31 mouse cellular contexts compared by ENCODE assay signal in genomic region chr14:57268344-57268743, GRCm38 (mm10).
DNase-seq lines count a peak whose midpoint lies in the region; ATAC-seq and TF ChIP-seq lines count a peak whose summit lies in the region.
"Had no signal": no experiment of that assay in that cellular context is flagged by ENCODE, and none has a peak within 500 bp of the region (broad histone marks: within the 10 kb centered on the region; RNA-seq: fewer than 3 reads in every experiment).

No protein-coding gene starts in this region.

- peak; percentile 71; the same call in 1 of the 2 replicates for ATAC-seq in kidney, postnatal 0 days (replicated peaks; ENCODE audit: low FRiP score, low read depth)
- ATAC-seq in intestine, embryonic 15.5 days = peak; percentile 93
- ATAC-seq in stomach, embryonic 15.5 days (ENCODE audit: insufficient read depth, low FRiP score, low read depth) = peak; percentile 50; the same call in 1 of the 2 replicates
- no peak for ATAC-seq in hindbrain, embryonic 12.5 days (ENCODE audit: low FRiP score)
- ATAC-seq in monocyte, adult 5-6 weeks (replicated peaks; ENCODE audit: insufficient number of reproducible peaks, low FRiP score, low TSS enrichment, poor library complexity, severe bottlenecking) = no peak
- ATAC-seq in megakaryocyte progenitor cell, adult 5-6 weeks (replicated peaks; ENCODE audit: poor library complexity) = no peak
- ATAC-seq: forebrain, embryonic 15.5 days; inflammation-experienced regulatory T-cells, adult 6 months had no signal

- H3K9me3 ChIP-seq in kidney, postnatal 0 days (replicated peaks; ENCODE audit: low read length) = no peaks in the 10 kb centered on the region
- H3K9me3 ChIP-seq in intestine, embryonic 15.5 days = no peaks in the 10 kb centered on the region
- H3K9me3 ChIP-seq in stomach, embryonic 15.5 days = no peaks in the 10 kb centered on the region
- H3K9me3 ChIP-seq in hindbrain, embryonic 12.5 days (replicated peaks) = no peaks in the 10 kb centered on the region
- H3K9me3 ChIP-seq: embryonic facial prominence, embryonic 13.5 days; forebrain, embryonic 10.5 days; forebrain, embryonic 15.5 days; G1E; hindbrain, embryonic 15.5 days; limb, embryonic 12.5 days; liver, embryonic 15.5 days; midbrain, embryonic 12.5 days; neural tube, embryonic 15.5 days had no signal

- no peak overlapping the region for H3K4me2 ChIP-seq in kidney, postnatal 0 days (ENCODE audit: low read length)
- H3K4me2 ChIP-seq in intestine, embryonic 15.5 days (replicated peaks) = no peak overlapping the region
- no peak overlapping the region for H3K4me2 ChIP-seq in stomach, embryonic 15.5 days
- H3K4me2 ChIP-seq in hindbrain, embryonic 12.5 days (replicated peaks) = no peak overlapping the region
- H3K4me2 ChIP-seq: embryonic facial prominence, embryonic 13.5 days; forebrain, embryonic 15.5 days; heart, embryonic 11.5 days; hindbrain, embryonic 15.5 days; limb, embryonic 12.5 days; liver, embryonic 15.5 days; lung, embryonic 14.5 days; midbrain, embryonic 12.5 days; neural tube, embryonic 15.5 days had no signal

- H3K4me3 ChIP-seq in kidney, postnatal 0 days (replicated peaks; ENCODE audit: low read depth, low read length) = no peak overlapping the region
- no peak overlapping the region for H3K4me3 ChIP-seq in intestine, embryonic 15.5 days (replicated peaks)
- H3K4me3 ChIP-seq in stomach, embryonic 15.5 days (replicated peaks) = no peak overlapping the region
- H3K4me3 ChIP-seq in hindbrain, embryonic 12.5 days = no peak overlapping the region
- H3K4me3 ChIP-seq: embryonic facial prominence, embryonic 13.5 days; forebrain, embryonic 10.5 days; forebrain, embryonic 15.5 days; hindbrain, embryonic 15.5 days; layer of hippocampus, adult 2 months; left cerebral cortex, adult 2 months; limb, embryonic 12.5 days; liver, embryonic 15.5 days; midbrain, embryonic 12.5 days; neural tube, embryonic 15.5 days had no signal

- no peaks in the 10 kb centered on the region for H3K4me1 ChIP-seq in kidney, postnatal 0 days (replicated peaks; ENCODE audit: insufficient read depth, low read length)
- no peaks in the 10 kb centered on the region for H3K4me1 ChIP-seq in intestine, embryonic 15.5 days (replicated peaks)
- H3K4me1 ChIP-seq in stomach, embryonic 15.5 days = no peaks in the 10 kb centered on the region
- H3K4me1 ChIP-seq in hindbrain, embryonic 12.5 days = no peaks in the 10 kb centered on the region
- H3K4me1 ChIP-seq: embryonic facial prominence, embryonic 13.5 days; forebrain, embryonic 15.5 days; hindbrain, embryonic 15.5 days; limb, embryonic 12.5 days; liver, embryonic 15.5 days; neural tube, embryonic 15.5 days had no signal

- no peaks in the 10 kb centered on the region for H3K36me3 ChIP-seq in kidney, postnatal 0 days (ENCODE audit: insufficient read depth, low read length)
- H3K36me3 ChIP-seq in intestine, embryonic 15.5 days = no peaks in the 10 kb centered on the region
- no peaks in the 10 kb centered on the region for H3K36me3 ChIP-seq in stomach, embryonic 15.5 days
- no peaks in the 10 kb centered on the region for H3K36me3 ChIP-seq in hindbrain, embryonic 12.5 days
- H3K36me3 ChIP-seq: embryonic facial prominence, embryonic 13.5 days; forebrain, embryonic 10.5 days; forebrain, embryonic 15.5 days; G1E; hindbrain, embryonic 15.5 days; limb, embryonic 12.5 days; liver, embryonic 15.5 days; midbrain, embryonic 12.5 days; neural tube, embryonic 15.5 days had no signal

- no peak overlapping the region for H3K27ac ChIP-seq in kidney, postnatal 0 days
- peak overlapping the region; percentile 22; the same call in 1 of the 2 replicates for H3K27ac ChIP-seq in intestine, embryonic 15.5 days
- no peak overlapping the region for H3K27ac ChIP-seq in stomach, embryonic 15.5 days
- no peak overlapping the region for H3K27ac ChIP-seq in hindbrain, embryonic 12.5 days
- H3K27ac ChIP-seq: embryonic facial prominence, embryonic 13.5 days; forebrain, embryonic 10.5 days; forebrain, embryonic 15.5 days; hindbrain, embryonic 15.5 days; layer of hippocampus, adult 2 months; left cerebral cortex, adult 2 months; limb, embryonic 12.5 days; liver, embryonic 15.5 days; midbrain, embryonic 12.5 days; neural tube, embryonic 15.5 days had no signal

- H3K27me3 ChIP-seq in kidney, postnatal 0 days (ENCODE audit: insufficient read depth, low read length) = no peaks in the 10 kb centered on the region
- H3K27me3 ChIP-seq in intestine, embryonic 15.5 days (replicated peaks) = no peaks in the 10 kb centered on the region
- no peaks in the 10 kb centered on the region for H3K27me3 ChIP-seq in stomach, embryonic 15.5 days (replicated peaks)
- no peaks in the 10 kb centered on the region for H3K27me3 ChIP-seq in hindbrain, embryonic 12.5 days
- H3K27me3 ChIP-seq: embryonic facial prominence, embryonic 13.5 days; forebrain, embryonic 15.5 days; hindbrain, embryonic 15.5 days; limb, embryonic 12.5 days; liver, embryonic 15.5 days; midbrain, embryonic 12.5 days; neural tube, embryonic 15.5 days had no signal

- H3K9ac ChIP-seq in kidney, postnatal 0 days (ENCODE audit: low read depth, low read length) = no peak overlapping the region
- H3K9ac ChIP-seq in intestine, embryonic 15.5 days = no peak overlapping the region
- no peak overlapping the region for H3K9ac ChIP-seq in stomach, embryonic 15.5 days
- no peak overlapping the region for H3K9ac ChIP-seq in hindbrain, embryonic 12.5 days
- H3K9ac ChIP-seq: embryonic facial prominence, embryonic 13.5 days; forebrain, embryonic 15.5 days; hindbrain, embryonic 15.5 days; limb, embryonic 12.5 days; liver, embryonic 15.5 days; lung, embryonic 14.5 days; midbrain, embryonic 12.5 days; neural tube, embryonic 15.5 days had no signal

- no peak for TF ChIP-seq CTCF in kidney, postnatal 0 days (IDR thresholded peaks at IDR 0.05; ENCODE audit: low read depth)

- no peak for DNase-seq in kidney, postnatal 0 days (ENCODE audit: low spot score)
- DNase-seq in kidney, postnatal 4 days = no peak
- DNase-seq in 416B (ENCODE audit: low read depth) = peak; percentile 11
- DNase-seq: adrenal gland, postnatal 25 days; cerebellum, adult 11-12 months; cerebellum, postnatal 10 days; gastrocnemius, postnatal 36 days; heart, adult 18-20 months; heart, postnatal 4 days; lung, embryonic 14.5 days; right cerebral cortex, postnatal 25 days; thymus, adult 2 months; thymus, postnatal 36 days had no signal

- 84% methylated on average over 3 of the region's 3 CpGs for WGBS in kidney, postnatal 0 days
- 72% methylated on average over 3 of the region's 3 CpGs for WGBS in intestine, embryonic 15.5 days
- 81% methylated on average over 3 of the region's 3 CpGs for WGBS in stomach, embryonic 15.5 days
- 83% methylated on average over 3 of the region's 3 CpGs for WGBS in hindbrain, embryonic 12.5 days

Comparison
In these comparisons a context has a peak if more than half of its experiments do, and no peak if none do; other contexts are left out.
1. ATAC-seq: peak in kidney, postnatal 0 days (single experiment), intestine, embryonic 15.5 days (single experiment) and stomach, embryonic 15.5 days (single experiment); none in hindbrain, embryonic 12.5 days (single experiment), monocyte, adult 5-6 weeks (single experiment) and megakaryocyte progenitor cell, adult 5-6 weeks (single experiment).